Mouse (Mus musculus) forebrain, embryonic 14.5 days (tissue): ENCODE data around the gene Atxn1l. TPM values are rescaled to one million over a fixed set of nuclear protein-coding genes. Genes with fewer than 3 reads are reported as not detected.

Experiments
- ATAC-seq: fragments of 200-750 bp; cut with Nextera tagmentation; 2 replicates; pipeline ENCODE4 v1.8.0; 2017; ENCODE audit warnings: mild to moderate bottlenecking, moderate library complexity
- DNase-seq: peaks from one replicate; pipeline ENCODE4 v3.0.0-alpha.2; 2015; ENCODE audit warnings: low spot score
- H3K27ac ChIP-seq: fragments of 300-500 bp; sonication (generic); 2 replicates; pipeline ENCODE4 v1.5.1; 2014; ENCODE audit warnings: low read depth, mild to moderate bottlenecking, control low read depth, low read length, moderate library complexity
- H3K27me3 ChIP-seq: fragments of 300-500 bp; sonication (generic); replicated peaks from 2 replicates; pipeline ENCODE4 v1.6.1; 2014; ENCODE audit warnings: low read length, control low read depth, mixed read lengths; ENCODE audit not compliant: control insufficient read depth, insufficient read depth
- H3K36me3 ChIP-seq: fragments of 300-500 bp; sonication (generic); 2 replicates; pipeline ENCODE4 v1.6.1; 2014; ENCODE audit warnings: low read length, control low read depth; ENCODE audit not compliant: control insufficient read depth, insufficient read depth
- H3K4me1 ChIP-seq: fragments of 300-500 bp; sonication (generic); 2 replicates; pipeline ENCODE4 v1.6.1; 2014; ENCODE audit warnings: antibody characterized with exemption, low read length, control low read depth; ENCODE audit not compliant: control insufficient read depth, insufficient read depth
- H3K4me2 ChIP-seq: fragments of 300-500 bp; sonication (generic); 2 replicates; pipeline ENCODE4 v1.6.1; 2014; ENCODE audit warnings: mild to moderate bottlenecking, control low read depth, low read length
- H3K4me3 ChIP-seq: fragments of 300-500 bp; sonication (generic); 2 replicates; pipeline ENCODE4 v1.5.1; 2014; ENCODE audit warnings: low read depth, low read length, control low read depth
- H3K9ac ChIP-seq: fragments of 300-500 bp; sonication (generic); 2 replicates; pipeline ENCODE4 v1.6.1; 2014; ENCODE audit warnings: mild to moderate bottlenecking, low read length, control low read depth, moderate library complexity
- H3K9me3 ChIP-seq: fragments of 300-500 bp; sonication (generic); replicated peaks from 2 replicates; pipeline ENCODE4 v1.6.1; 2016; ENCODE audit warnings: low read length, control low read depth, mixed read lengths; ENCODE audit not compliant: control insufficient read depth
- WGBS: fragments of 180-500 bp; shearing (Covaris S2); extraction: QIAGEN DNeasy Blood & Tissue Kit; methylation state at CpG from one replicate; pipeline ENCODE4 v1.1.7; 2014; 5-methylcytosine and 5-hydroxymethylcytosine counted together
- polyA plus RNA-seq: library from polyadenylated mRNA; unstranded; fragments of >200 nt; fragmentation: Nextera tagmentation; extraction: Ambion mirVana; gene quantifications from 2 replicates; pipeline ENCODE4 v1.2.1, GENCODE M21; 2014

Atxn1l gene
- polyA plus RNA-seq: 3.4 and 3.8 TPM in 2 replicates

- WGBS: under 1% methylated on average over 57 of the region's 59 CpGs
- Histone ChIP-seq H3K27me3 (no peaks in the 10 kb centered on the region), H3K4me2 (peak within 1 kb of the TSS; percentile 94), H3K27ac (peak within 1 kb of the TSS; percentile 59; the same call in 1 of the 2 replicates), H3K4me1 (peaks cover 10% of the 10 kb centered on the region), H3K4me3 (peak within 1 kb of the TSS; percentile 95), H3K9ac (peak within 1 kb of the TSS; percentile 98), H3K9me3 (no peaks in the 10 kb centered on the region), H3K36me3 (peaks cover 16% of the 10 kb centered on the region)
- ATAC-seq (peak; percentile 92), DNase-seq (peak; percentile 82)
These were observed at the start of gene Atxn1l for GRCm38 (mm10) chr8:109737237-109738048. Atxn1l (minus strand) TSS chr8:109737739.

- H3K4me2 ChIP-seq: peak overlapping the region; percentile 70
- H3K4me3 ChIP-seq: no peak overlapping the region
- no peak for ATAC-seq
- H3K9ac ChIP-seq: 0 out of 2 replicates have a peak overlapping the region, but pooled peaks have one; percentile 9
- no peak for DNase-seq
- WGBS: 76% methylated on average over 4 of the region's 4 CpGs
- no peak overlapping the region for H3K27ac ChIP-seq
- peaks cover 14% of the 10 kb centered on the region for H3K4me1 ChIP-seq
- H3K36me3 ChIP-seq: no peaks in the 10 kb centered on the region
- no peaks in the 10 kb centered on the region for H3K27me3 ChIP-seq
- no peaks in the 10 kb centered on the region for H3K9me3 ChIP-seq
These were observed 43.0 kb upstream of the Atxn1l start for GRCm38 (mm10) chr8:109780548-109780947.

GRCm38 (mm10) chr8:109779431-109780228, 42.1 kb upstream of the Atxn1l start:
- Histone ChIP-seq H3K36me3 (no peaks in the 10 kb centered on the region), H3K9ac (peak overlapping the region; percentile 94), H3K4me3 (peak overlapping the region; percentile 91), H3K9me3 (no peaks in the 10 kb centered on the region), H3K27ac (peak overlapping the region; percentile 98; the same call in 1 of the 2 replicates), H3K4me1 (peaks cover 14% of the 10 kb centered on the region), H3K4me2 (peak overlapping the region; percentile 70), H3K27me3 (no peaks in the 10 kb centered on the region)
- no peak for DNase-seq
- no peak for ATAC-seq
- 23% methylated on average over 24 of the region's 24 CpGs for WGBS

GRCm38 (mm10) chr8:109778993-109779421, 41.5 kb upstream of the Atxn1l start:
- H3K27me3 ChIP-seq: no peaks in the 10 kb centered on the region
- under 1% methylated on average over 31 of the region's 32 CpGs for WGBS
- peak overlapping the region; percentile 70 for H3K4me2 ChIP-seq
- peak overlapping the region; percentile 98 for H3K27ac ChIP-seq
- DNase-seq: peak; percentile 22
- peak overlapping the region; percentile 91 for H3K4me3 ChIP-seq
- peak; percentile 64 for ATAC-seq
- no peaks in the 10 kb centered on the region for H3K36me3 ChIP-seq
- H3K9me3 ChIP-seq: no peaks in the 10 kb centered on the region
- H3K4me1 ChIP-seq: peaks cover 14% of the 10 kb centered on the region
- H3K9ac ChIP-seq: peak overlapping the region; percentile 94

- under 1% methylated on average over 64 of the region's 64 CpGs for WGBS
- Histone ChIP-seq H3K27ac (peak within 1 kb of the TSS; percentile 98), H3K4me2 (peak within 1 kb of the TSS; percentile 70), H3K36me3 (no peaks in the 10 kb centered on the region), H3K9me3 (no peaks in the 10 kb centered on the region), H3K9ac (peak within 1 kb of the TSS; percentile 94), H3K4me3 (peak within 1 kb of the TSS; percentile 91), H3K4me1 (peaks cover 14% of the 10 kb centered on the region), H3K27me3 (no peaks in the 10 kb centered on the region)
- DNase-seq: peak; percentile 99
- peak; percentile 100 for ATAC-seq
These were observed 40.9 kb upstream of the Atxn1l start, which contains the start of gene Ap1g1 for GRCm38 (mm10) chr8:109778280-109778977. Ap1g1 (plus strand) TSS chr8:109778554.

GRCm38 (mm10) chr8:109777851-109778250, 40.3 kb upstream of the Atxn1l start:
- peaks cover 14% of the 10 kb centered on the region for H3K4me1 ChIP-seq
- DNase-seq (no peak), ATAC-seq (no peak)
- no peaks in the 10 kb centered on the region for H3K27me3 ChIP-seq
- H3K9me3 ChIP-seq: no peaks in the 10 kb centered on the region
- H3K4me3 ChIP-seq: peak overlapping the region; percentile 91
- 25% methylated on average over 5 of the region's 5 CpGs for WGBS
- peak overlapping the region; percentile 98; the same call in 1 of the 2 replicates for H3K27ac ChIP-seq
- peak overlapping the region; percentile 59; the same call in 1 of the 2 replicates for H3K9ac ChIP-seq
- H3K4me2 ChIP-seq: peak overlapping the region; percentile 70
- no peaks in the 10 kb centered on the region for H3K36me3 ChIP-seq

GRCm38 (mm10) chr8:109773154-109773553, 35.6 kb upstream of the Atxn1l start:
- no peak overlapping the region for H3K27ac ChIP-seq
- H3K9ac ChIP-seq: no peak overlapping the region
- DNase-seq: no peak
- no peaks in the 10 kb centered on the region for H3K27me3 ChIP-seq
- no peak for ATAC-seq
- H3K4me1 ChIP-seq: peaks cover 3% of the 10 kb centered on the region; the same call in 1 of the 2 replicates
- H3K36me3 ChIP-seq: no peaks in the 10 kb centered on the region
- no peak overlapping the region for H3K4me2 ChIP-seq
- no peaks in the 10 kb centered on the region for H3K9me3 ChIP-seq
- no peak overlapping the region for H3K4me3 ChIP-seq
- WGBS: 62% methylated on average over 3 of the region's 3 CpGs

- Histone ChIP-seq H3K9me3 (0 out of 2 replicates have a peak, but pooled peaks cover 3% of the 10 kb centered on the region), H3K4me1 (no peaks in the 10 kb centered on the region), H3K36me3 (no peaks in the 10 kb centered on the region), H3K27ac (no peak overlapping the region), H3K27me3 (no peaks in the 10 kb centered on the region), H3K4me2 (no peak overlapping the region), H3K4me3 (no peak overlapping the region), H3K9ac (no peak overlapping the region)
- no peak for DNase-seq
- ATAC-seq: no peak
- 73% methylated on average over 7 of the region's 7 CpGs for WGBS
These were observed 28.5 kb upstream of the Atxn1l start for GRCm38 (mm10) chr8:109766081-109766480.
